Mouse (Mus musculus): ENCODE data around the gene Rnf123. TPM values are rescaled to one million over a fixed set of nuclear protein-coding genes. Genes with fewer than 3 reads are reported as not detected.

The Rnf123 gene
- total RNA-seq, 2 experiments from 2014 or later = 141 to 153 TPM

Small RNA genes within 50 kb of the gene (microRNA-seq; reads per million reads assigned to microRNA genes)
- 0 reads per million in 2 experiments for gene Gm47303
- 0 reads per million in 2 experiments for gene Mir7088

Other genes starting within 250 kb of the Rnf123 start
- 10 to 100 TPM; 16.4 to 19.1 TPM for gene Rbm6, start 210.1 kb downstream of the Rnf123 start, total RNA-seq (2021)
- gene Mon1a, start 195.2 kb downstream of the Rnf123 start, total RNA-seq (2021) = 10 to 100 TPM in 1 of 2 experiments, 1 to 10 TPM in 1; 8.7 to 10.4 TPM
- gene Mst1r, start 176.5 kb downstream of the Rnf123 start, total RNA-seq (2021) = under 1 TPM; 0.59 to 0.61 TPM
- gene Actl11, start 154.9 kb downstream of the Rnf123 start, total RNA-seq (2021) = not detected
- gene Camkv, start 147.7 kb downstream of the Rnf123 start, total RNA-seq (2021) = under 1 TPM in 1 of 2 experiments, not detected in 1; 0.28 TPM
- under 1 TPM; 0.35 to 0.56 TPM for gene Traip, start 133.2 kb downstream of the Rnf123 start, total RNA-seq (2021)
- 1 to 10 TPM; 2.7 to 3.3 TPM for gene Uba7, start 107.8 kb downstream of the Rnf123 start, total RNA-seq (2021)
- gene Gm20661, start 100.3 kb downstream of the Rnf123 start, total RNA-seq (2021) = not detected
- gene Inka1, start 97.5 kb downstream of the Rnf123 start, total RNA-seq (2021) = 1 to 10 TPM; 1.6 to 2.8 TPM
- under 1 TPM in 1 of 2 experiments, not detected in 1; 0.17 TPM for gene Cdhr4, start 90.8 kb downstream of the Rnf123 start, total RNA-seq (2021)
- gene Gm20662, start 87.0 kb downstream of the Rnf123 start, total RNA-seq (2021) = not detected
- gene Ip6k1, start 80.8 kb downstream of the Rnf123 start, total RNA-seq (2021) = 10 to 100 TPM; 19.1 to 20.3 TPM
- gene Gmppb, start 34.1 kb downstream of the Rnf123 start, total RNA-seq (2021) = 1 to 10 TPM; 3.3 to 3.8 TPM
- 1 to 10 TPM; 1.5 to 2.6 TPM for gene Amigo3, start 30.2 kb downstream of the Rnf123 start, total RNA-seq (2021)
- not detected for gene Mst1, start 2.9 kb downstream of the Rnf123 start, total RNA-seq (2021)
- 10 to 100 TPM; 26.0 to 31.0 TPM for gene Apeh, start 11.3 kb upstream of the Rnf123 start, total RNA-seq (2021)
- gene Bsn, start 107.0 kb upstream of the Rnf123 start, total RNA-seq (2021) = under 1 TPM; 0.05 TPM
- gene Dag1, start 180.6 kb upstream of the Rnf123 start, total RNA-seq (2021) = 100 to 1,000 TPM; 170 to 174 TPM
- 10 to 100 TPM in 1 of 2 experiments, 1 to 10 TPM in 1; 9.4 to 11.4 TPM for gene Nicn1, start 207.1 kb upstream of the Rnf123 start, total RNA-seq (2021)
- gene Amt, start 213.5 kb upstream of the Rnf123 start, total RNA-seq (2021) = 1 to 10 TPM in 1 of 2 experiments, under 1 TPM in 1; 0.94 to 1.3 TPM
- 10 to 100 TPM; 97.0 to 97.5 TPM for gene Rhoa, start 222.8 kb upstream of the Rnf123 start, total RNA-seq (2021)
- 10 to 100 TPM; 24.9 to 25.1 TPM for gene Tcta, start 222.8 kb upstream of the Rnf123 start, total RNA-seq (2021)